Mouse (Mus musculus) lung, embryonic 14.5 days (tissue): ENCODE measurements around the gene Rabepk. TPM values are rescaled to one million over a fixed set of nuclear protein-coding genes. Genes with fewer than 3 reads are reported as not detected.
"Not testable (repeated sequence)": the region's sequence is repeated elsewhere in the genome, so short reads cannot be mapped to it uniquely, and the experiment has no call there.

ENCODE experiments used
- ATAC-seq: fragments of 200-750 bp; cut with Nextera tagmentation; 2 replicates; pipeline ENCODE4 v1.8.0; 2017; ENCODE audit warnings: mild to moderate bottlenecking, moderate TSS enrichment, moderate library complexity; ENCODE audit not compliant: insufficient read depth
- DNase-seq: peaks from one replicate; pipeline ENCODE4 v3.0.0-alpha.2; 2015
- H3K27ac ChIP-seq: fragments of 300-500 bp; sonication (generic); 2 replicates; pipeline ENCODE4 v1.5.1; 2014; ENCODE audit warnings: low read depth, mild to moderate bottlenecking, moderate library complexity
- H3K27me3 ChIP-seq: fragments of 300-500 bp; sonication (generic); 2 replicates; pipeline ENCODE4 v1.6.1; 2014; ENCODE audit warnings: low read length, control low read depth; ENCODE audit not compliant: insufficient read depth
- H3K36me3 ChIP-seq: fragments of 300-500 bp; sonication (generic); 2 replicates; pipeline ENCODE4 v1.6.1; 2014; ENCODE audit warnings: control low read depth; ENCODE audit not compliant: insufficient read depth
- H3K4me1 ChIP-seq: fragments of 300-500 bp; sonication (generic); 2 replicates; pipeline ENCODE4 v1.6.1; 2014; ENCODE audit warnings: antibody characterized with exemption, control low read depth; ENCODE audit not compliant: insufficient read depth
- H3K4me2 ChIP-seq: fragments of 300-500 bp; sonication (generic); 2 replicates; pipeline ENCODE4 v1.6.1; 2014; ENCODE audit warnings: mild to moderate bottlenecking
- H3K4me3 ChIP-seq: fragments of 300-500 bp; sonication (generic); 2 replicates; pipeline ENCODE4 v1.5.1; 2014; ENCODE audit warnings: low read depth, low read length
- H3K9ac ChIP-seq: fragments of 300-500 bp; sonication (generic); 2 replicates; pipeline ENCODE4 v1.6.1; 2014
- H3K9me3 ChIP-seq: fragments of 300-500 bp; sonication (generic); 2 replicates; pipeline ENCODE4 v1.6.1; 2016; ENCODE audit warnings: low read depth, low read length, control low read depth
- CTCF ChIP-seq: IDR thresholded peaks from 2 replicates; pipeline ENCODE4 v1.5.1; 2016; ENCODE audit warnings: antibody characterized with exemption, low read depth
- WGBS: fragments of 180-500 bp; shearing (Covaris S2); extraction: QIAGEN DNeasy Blood & Tissue Kit; methylation state at CpG from one replicate; pipeline ENCODE4 v1.1.7; 2014; 5-methylcytosine and 5-hydroxymethylcytosine counted together
- polyA plus RNA-seq: library from polyadenylated mRNA; unstranded; fragments of >200 nt; fragmentation: Nextera tagmentation; extraction: Ambion mirVana; gene quantifications from 2 replicates; pipeline ENCODE4 v1.2.1, GENCODE M21; 2014

Rabepk gene
- polyA plus RNA-seq, 1 experiment from 2014 or later, result 45.0 TPM

- peaks cover 27% of the 10 kb centered on the region for H3K4me1 ChIP-seq
- H3K27ac ChIP-seq, result peak overlapping the region; percentile 87
- DNase-seq, result no peak
- H3K4me3 ChIP-seq, result peak overlapping the region; percentile 94
- no peak for TF ChIP-seq CTCF
- H3K4me2 ChIP-seq, result peak overlapping the region; percentile 75
- peaks cover 35% of the 10 kb centered on the region for H3K36me3 ChIP-seq
- peak overlapping the region; percentile 88 for H3K9ac ChIP-seq
- ATAC-seq, result no peak
- H3K9me3 ChIP-seq, result no peaks in the 10 kb centered on the region
- 1% methylated on average over 6 of the region's 6 CpGs for WGBS
- H3K27me3 ChIP-seq, result no peaks in the 10 kb centered on the region
Observed at GRCm38 (mm10) chr2:34770951-34771350, 28.8 kb downstream of the Rabepk start.

- H3K4me1 ChIP-seq, result peaks cover 19% of the 10 kb centered on the region
- ATAC-seq (no peak), DNase-seq (no peak)
- no peak overlapping the region for H3K9ac ChIP-seq
- no peak overlapping the region for H3K4me3 ChIP-seq
- H3K9me3 ChIP-seq, result no peaks in the 10 kb centered on the region
- H3K27me3 ChIP-seq, result no peaks in the 10 kb centered on the region
- peak overlapping the region; percentile 75 for H3K4me2 ChIP-seq
- H3K27ac ChIP-seq, result no peak overlapping the region
- no peak for TF ChIP-seq CTCF
- WGBS, result 84% methylated on average over 2 of the region's 2 CpGs
- peaks cover 26% of the 10 kb centered on the region for H3K36me3 ChIP-seq
Observed at GRCm38 (mm10) chr2:34770049-34770448, 29.7 kb downstream of the Rabepk start.

GRCm38 (mm10) chr2:34764801-34765200 lies 34.9 kb downstream of the Rabepk start:
- ATAC-seq (no peak), DNase-seq (no peak)
- H3K27ac ChIP-seq, result no peak overlapping the region
- no peak overlapping the region for H3K9ac ChIP-seq
- WGBS, result 54% methylated on average over 12 of the region's 12 CpGs
- no peak for TF ChIP-seq CTCF
- H3K27me3 ChIP-seq, result no peaks in the 10 kb centered on the region
- H3K4me3 ChIP-seq, result no peak overlapping the region
- no peaks in the 10 kb centered on the region for H3K4me1 ChIP-seq
- H3K4me2 ChIP-seq, result no peak overlapping the region
- no peaks in the 10 kb centered on the region for H3K9me3 ChIP-seq
- no peaks in the 10 kb centered on the region for H3K36me3 ChIP-seq

- no peak overlapping the region for H3K27ac ChIP-seq
- DNase-seq (no peak), ATAC-seq (no peak)
- H3K36me3 ChIP-seq, result no peaks in the 10 kb centered on the region
- H3K27me3 ChIP-seq, result no peaks in the 10 kb centered on the region
- H3K4me2 ChIP-seq, result no peak overlapping the region
- no peak for TF ChIP-seq CTCF
- WGBS, result 48% methylated on average over 2 of the region's 2 CpGs
- no peaks in the 10 kb centered on the region for H3K4me1 ChIP-seq
- no peak overlapping the region for H3K4me3 ChIP-seq
- no peak overlapping the region for H3K9ac ChIP-seq
- H3K9me3 ChIP-seq, result no peaks in the 10 kb centered on the region
Observed at GRCm38 (mm10) chr2:34762872-34763271, 36.8 kb downstream of the Rabepk start.

- H3K27ac ChIP-seq, result no peak overlapping the region
Observed at GRCm38 (mm10) chr2:34762174-34762573, 37.5 kb downstream of the Rabepk start.

GRCm38 (mm10) chr2:34761272-34761671 lies 38.4 kb downstream of the Rabepk start:
- not testable (repeated sequence) for H3K27ac ChIP-seq, H3K9me3 ChIP-seq, H3K9ac ChIP-seq, H3K27me3 ChIP-seq, H3K4me3 ChIP-seq, DNase-seq, H3K36me3 ChIP-seq, H3K4me2 ChIP-seq, H3K4me1 ChIP-seq, ATAC-seq
- 88% methylated on average over 5 of the region's 5 CpGs for WGBS

More at GRCm38 (mm10) chr2:34762174-34762573, 37.5 kb downstream of the Rabepk start:
- Histone ChIP-seq H3K4me1 (no peaks in the 10 kb centered on the region), H3K4me2 (no peak overlapping the region), H3K9ac (no peak overlapping the region), H3K36me3 (no peaks in the 10 kb centered on the region), H3K9me3 (no peaks in the 10 kb centered on the region), H3K4me3 (no peak overlapping the region), H3K27me3 (no peaks in the 10 kb centered on the region)
- WGBS, result 64% methylated on average over 2 of the region's 2 CpGs
- DNase-seq, result no peak
- no peak for ATAC-seq
- TF ChIP-seq CTCF, result no peak

- WGBS, result 61% methylated on average over 1 of the region's 1 CpGs
- Histone ChIP-seq H3K4me1 (no peaks in the 10 kb centered on the region), H3K9ac (no peak overlapping the region), H3K27ac (no peak overlapping the region), H3K4me2 (no peak overlapping the region), H3K9me3 (no peaks in the 10 kb centered on the region), H3K27me3 (no peaks in the 10 kb centered on the region), H3K36me3 (no peaks in the 10 kb centered on the region), H3K4me3 (no peak overlapping the region)
- ATAC-seq (no peak), DNase-seq (no peak)
- no peak for TF ChIP-seq CTCF
Observed at GRCm38 (mm10) chr2:34757341-34757740, 42.4 kb downstream of the Rabepk start.
